Mouse (Mus musculus): Measurements from ENCODE around the gene Mat1a. TPM values are rescaled to one million over a fixed set of nuclear protein-coding genes. Genes with fewer than 3 reads are reported as not detected.

The Mat1a gene
- polyA plus RNA-seq, 1 experiment from 2014 or later = 4.9 TPM

DNA sequence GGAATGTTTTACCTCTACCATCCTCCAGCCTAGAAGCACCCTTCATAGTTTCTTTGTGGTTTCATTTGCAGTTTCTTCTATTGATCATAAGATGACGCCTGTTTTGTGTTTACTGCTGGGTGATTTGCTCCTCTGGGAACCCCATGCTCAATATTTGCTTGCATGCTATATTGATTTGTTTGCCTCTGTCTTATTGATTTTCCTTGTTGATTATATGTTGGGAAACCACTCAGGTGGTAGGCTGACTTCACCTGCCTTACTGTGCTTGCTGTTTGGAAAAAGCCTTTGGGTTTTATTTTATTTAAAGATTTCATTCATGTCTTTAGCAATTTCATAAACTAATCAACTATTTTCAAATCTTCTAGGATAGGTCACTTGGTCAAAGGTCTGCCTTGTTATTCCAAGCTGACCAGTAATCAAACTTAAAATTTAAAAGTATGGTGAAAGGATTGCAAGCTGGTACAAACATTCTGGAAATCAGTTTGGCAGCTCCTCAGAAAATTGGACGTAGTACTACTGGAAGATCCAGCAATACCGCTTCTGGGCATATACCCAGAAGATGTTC, 8.5 kb upstream of the Mat1a start:
- DNase-seq = no peak
- 59% methylated on average over 3 of the region's 3 CpGs for WGBS (ENCODE audit: insufficient replicate concordance)
- Histone ChIP-seq H3K4me1 (replicated peaks) (no peaks in the 10 kb centered on the region), H3K36me3 (no peaks in the 10 kb centered on the region), H3K4me3 (replicated peaks) (no peak overlapping the region), H3K27ac (no peak overlapping the region), H3K9ac (no peak overlapping the region), H3K4me2 (no peak overlapping the region), H3K27me3 (no peaks in the 10 kb centered on the region), H3K9me3 (replicated peaks) (no peaks in the 10 kb centered on the region)
- ATAC-seq (ENCODE audit: low read depth) = no peak

DNA sequence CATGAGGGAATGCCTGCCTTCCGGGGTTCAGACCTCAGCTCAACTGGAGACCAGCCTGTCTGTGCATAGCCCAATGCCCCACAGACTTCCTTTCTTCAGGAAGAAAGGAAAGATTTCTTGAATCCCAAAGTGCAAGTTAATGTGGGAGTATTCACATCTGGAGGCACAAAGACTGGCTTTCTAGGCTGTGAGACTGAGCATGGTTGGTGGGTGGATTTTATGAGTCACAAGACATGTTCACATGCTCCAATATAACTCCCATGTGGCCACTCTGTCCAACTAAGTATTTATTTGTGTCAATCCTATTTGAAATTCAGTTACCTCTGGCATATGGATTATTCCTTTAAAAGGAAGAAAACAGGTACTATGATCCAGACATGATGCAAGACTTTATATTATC, 6.1 kb upstream of the Mat1a start:
- DNase-seq (no peak), ATAC-seq (ENCODE audit: low read depth) (no peak)
- Histone ChIP-seq H3K9me3 (replicated peaks) (no peaks in the 10 kb centered on the region), H3K27me3 (no peaks in the 10 kb centered on the region), H3K36me3 (no peaks in the 10 kb centered on the region), H3K4me2 (no peak overlapping the region), H3K4me3 (replicated peaks) (no peak overlapping the region), H3K4me1 (replicated peaks) (no peaks in the 10 kb centered on the region), H3K9ac (no peak overlapping the region), H3K27ac (no peak overlapping the region)
- WGBS (ENCODE audit: insufficient replicate concordance) = 62% methylated on average over 1 of the region's 1 CpGs

DNA sequence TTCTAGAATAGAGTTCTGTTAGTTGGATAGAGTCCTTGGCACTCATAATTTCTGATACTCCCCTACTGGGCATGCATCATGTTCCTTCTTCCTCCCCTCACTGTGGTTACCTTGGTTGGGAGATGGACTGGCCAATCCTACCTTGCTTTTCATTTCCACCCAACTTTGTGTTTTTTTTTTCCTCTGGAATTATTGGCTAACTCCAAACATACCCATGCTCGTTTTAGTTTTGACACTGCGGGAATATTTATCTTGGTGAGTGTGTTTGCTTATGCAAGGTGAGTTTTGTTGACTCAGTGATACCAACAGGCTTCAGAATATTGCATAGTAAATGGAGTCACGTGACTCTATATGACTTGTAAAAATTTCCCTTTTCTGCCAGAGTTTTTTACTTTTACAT, 4.1 kb upstream of the Mat1a start:
- 53% methylated on average over 3 of the region's 3 CpGs for WGBS (ENCODE audit: insufficient replicate concordance)
- ATAC-seq (ENCODE audit: low read depth) (no peak), DNase-seq (no peak)
- Histone ChIP-seq H3K27me3 (no peaks in the 10 kb centered on the region), H3K27ac (no peak overlapping the region), H3K4me2 (no peak overlapping the region), H3K4me3 (replicated peaks) (no peak overlapping the region), H3K4me1 (replicated peaks) (no peaks in the 10 kb centered on the region), H3K9ac (no peak overlapping the region), H3K9me3 (replicated peaks) (no peaks in the 10 kb centered on the region), H3K36me3 (no peaks in the 10 kb centered on the region)

DNA sequence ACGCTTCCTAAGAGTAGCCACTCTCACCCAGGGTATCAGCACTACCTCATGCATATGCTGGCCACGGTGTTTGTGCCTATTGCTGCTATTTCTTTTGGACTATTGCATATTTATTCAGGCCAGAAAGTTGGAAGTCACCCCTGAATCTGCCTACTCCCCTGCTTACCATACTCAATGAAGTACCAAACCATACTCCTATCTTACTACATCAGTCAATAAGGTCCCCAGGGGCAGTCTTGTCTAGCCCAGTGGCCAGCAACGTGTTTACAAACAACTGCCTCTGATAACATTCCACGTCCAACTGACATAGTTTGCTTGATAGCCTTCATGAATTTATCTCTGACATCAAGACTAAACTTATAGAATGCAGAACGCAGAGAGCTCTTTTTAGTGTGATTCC, 3.6 kb upstream of the Mat1a start:
- Histone ChIP-seq H3K27me3 (no peaks in the 10 kb centered on the region), H3K4me3 (replicated peaks) (no peak overlapping the region), H3K4me1 (replicated peaks) (no peaks in the 10 kb centered on the region), H3K27ac (no peak overlapping the region), H3K4me2 (no peak overlapping the region), H3K9me3 (replicated peaks) (no peaks in the 10 kb centered on the region), H3K9ac (no peak overlapping the region), H3K36me3 (no peaks in the 10 kb centered on the region)
- ATAC-seq (ENCODE audit: low read depth) = no peak
- DNase-seq = no peak
- 54% methylated on average over 5 of the region's 5 CpGs for WGBS (ENCODE audit: insufficient replicate concordance)

DNA sequence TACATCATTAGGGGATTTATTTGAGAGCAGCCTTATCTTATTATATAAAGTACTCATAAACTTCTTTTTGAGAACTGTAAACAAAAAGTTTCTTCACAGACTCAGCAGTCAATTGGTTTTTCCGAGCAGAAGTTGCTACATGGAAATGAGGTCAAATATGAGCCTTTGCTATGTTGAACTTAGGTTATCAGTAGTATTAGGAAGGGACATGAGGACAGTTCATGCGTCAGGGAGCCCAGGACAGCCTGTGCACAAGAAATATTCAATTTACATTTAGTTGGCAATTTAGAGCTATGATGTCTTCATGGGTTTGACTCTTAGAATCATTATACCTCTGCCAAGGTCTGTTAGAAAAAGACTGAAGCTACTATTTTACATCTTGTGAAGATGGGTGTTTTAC, 2.6 kb upstream of the Mat1a start:
- 56% methylated on average over 2 of the region's 2 CpGs for WGBS (ENCODE audit: insufficient replicate concordance)

DNA sequence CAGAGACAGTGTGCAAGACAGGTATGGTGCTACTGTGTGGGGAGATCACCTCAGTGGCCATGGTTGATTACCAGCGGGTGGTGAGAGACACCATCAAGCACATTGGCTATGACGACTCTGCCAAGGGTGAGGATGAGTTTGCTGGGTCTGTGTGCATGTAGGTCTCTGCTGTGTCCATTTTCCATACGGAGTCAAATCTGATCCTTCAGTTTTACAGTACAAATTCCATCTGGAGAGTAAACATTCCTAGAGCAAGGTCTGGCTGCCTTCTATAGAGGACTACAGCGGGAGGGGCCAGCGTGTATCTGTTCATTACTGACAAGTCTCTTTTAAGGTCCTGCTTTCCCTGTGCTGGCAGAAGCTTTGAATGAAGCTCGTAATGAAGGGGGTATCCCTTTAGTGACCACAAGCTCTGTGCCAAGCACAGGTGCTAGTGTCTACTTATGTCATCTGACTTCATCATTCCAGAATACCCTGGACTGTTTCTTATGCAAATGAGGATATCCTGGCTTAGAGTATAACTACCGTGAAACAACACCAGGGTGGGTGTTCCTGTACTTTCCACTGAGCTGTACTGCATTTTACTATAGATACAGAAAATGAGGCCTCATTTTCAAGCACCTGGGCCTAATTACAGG, 6.3 kb downstream of the Mat1a start:
- H3K4me3 ChIP-seq (replicated peaks) = no peak overlapping the region
- no peak for ATAC-seq (ENCODE audit: low read depth)
- 63% methylated on average over 7 of the region's 7 CpGs for WGBS (ENCODE audit: insufficient replicate concordance)

More for the DNA sequence above, 2.6 kb upstream of the Mat1a start:
- H3K27me3 ChIP-seq = no peaks in the 10 kb centered on the region
- no peak overlapping the region for H3K27ac ChIP-seq
- ATAC-seq (ENCODE audit: low read depth) = no peak
- H3K9me3 ChIP-seq (replicated peaks) = no peaks in the 10 kb centered on the region
- no peaks in the 10 kb centered on the region for H3K36me3 ChIP-seq
- no peak overlapping the region for H3K9ac ChIP-seq
- no peaks in the 10 kb centered on the region for H3K4me1 ChIP-seq (replicated peaks)
- DNase-seq = no peak
- no peak overlapping the region for H3K4me2 ChIP-seq
- no peak overlapping the region for H3K4me3 ChIP-seq (replicated peaks)

DNA sequence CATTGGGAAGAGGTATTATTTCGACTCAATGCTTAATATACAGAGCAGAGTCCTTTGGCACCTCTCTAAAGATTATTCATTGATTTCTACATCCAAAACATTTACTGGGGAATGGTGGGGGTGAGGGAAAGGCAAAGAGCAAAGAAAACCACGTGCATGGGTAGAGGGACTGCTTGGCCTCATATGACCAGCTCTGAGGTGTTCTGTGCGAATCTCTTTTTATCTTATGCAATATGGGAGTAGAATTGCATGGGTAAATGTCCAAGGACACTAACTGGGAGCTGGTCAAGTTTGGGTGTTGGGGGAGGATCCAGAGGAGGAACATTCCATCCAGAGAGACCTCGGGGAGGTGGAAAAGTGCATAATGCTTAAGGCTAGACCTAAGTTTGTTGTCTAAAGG, 8.1 kb downstream of the Mat1a start:
- H3K4me2 ChIP-seq = no peak overlapping the region

More for the DNA sequence above, 6.3 kb downstream of the Mat1a start:
- Histone ChIP-seq H3K9ac (no peak overlapping the region), H3K4me2 (no peak overlapping the region), H3K36me3 (no peaks in the 10 kb centered on the region), H3K9me3 (replicated peaks) (no peaks in the 10 kb centered on the region), H3K4me1 (replicated peaks) (no peaks in the 10 kb centered on the region), H3K27me3 (no peaks in the 10 kb centered on the region), H3K27ac (no peak overlapping the region)
- DNase-seq = no peak

DNA sequence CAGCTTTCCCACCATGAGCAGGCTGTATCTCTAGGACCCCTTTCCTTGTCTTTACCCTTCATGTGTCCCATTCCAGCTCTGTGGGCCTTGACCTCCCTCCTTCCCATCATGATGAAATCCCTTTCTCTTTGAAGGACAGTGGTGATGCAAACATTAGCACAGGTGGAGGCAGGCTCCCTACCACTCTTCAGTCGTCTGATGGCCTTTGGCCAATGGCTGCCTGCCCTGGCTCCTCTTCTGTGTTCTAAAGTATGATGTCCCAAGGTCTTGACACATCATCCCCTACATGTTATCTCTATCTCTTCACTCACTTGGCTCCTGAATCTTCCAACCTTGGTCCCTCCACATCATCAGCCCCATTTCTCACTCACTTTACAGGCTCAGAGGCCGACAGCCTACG, 11.4 kb downstream of the Mat1a start:
- DNase-seq (no peak), ATAC-seq (ENCODE audit: low read depth) (no peak)
- no peak overlapping the region for H3K4me3 ChIP-seq (replicated peaks)

More for the DNA sequence above, 8.1 kb downstream of the Mat1a start:
- no peak overlapping the region for H3K4me3 ChIP-seq (replicated peaks)
- ATAC-seq (ENCODE audit: low read depth) = no peak
- DNase-seq = no peak
- no peaks in the 10 kb centered on the region for H3K27me3 ChIP-seq
- 43% methylated on average over 4 of the region's 4 CpGs for WGBS (ENCODE audit: insufficient replicate concordance)
- H3K9ac ChIP-seq = no peak overlapping the region
- no peak overlapping the region for H3K27ac ChIP-seq
- H3K9me3 ChIP-seq (replicated peaks) = no peaks in the 10 kb centered on the region
- H3K36me3 ChIP-seq = no peaks in the 10 kb centered on the region
- no peaks in the 10 kb centered on the region for H3K4me1 ChIP-seq (replicated peaks)

DNA sequence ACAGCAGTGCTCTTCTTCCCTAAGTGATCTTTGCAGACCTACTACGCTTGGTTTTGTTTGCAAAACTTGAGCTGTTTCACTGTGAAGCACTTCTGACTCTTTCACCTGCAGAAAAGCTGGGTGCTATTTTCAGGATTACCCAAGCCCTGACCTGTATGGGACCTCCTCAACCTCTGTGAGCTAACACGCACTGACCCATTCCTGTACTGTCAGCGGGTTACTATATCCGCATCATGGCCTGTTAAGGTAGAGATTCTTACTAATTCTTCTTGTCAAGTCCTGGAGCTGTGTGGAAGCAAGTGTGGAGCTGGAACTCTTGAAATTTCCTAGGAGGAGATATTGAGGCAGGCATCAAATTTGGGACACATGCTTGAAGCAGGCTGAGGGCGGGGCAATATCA, 19.8 kb downstream of the Mat1a start:
- WGBS (ENCODE audit: insufficient replicate concordance) = 65% methylated on average over 5 of the region's 5 CpGs
- H3K27me3 ChIP-seq = no peaks in the 10 kb centered on the region
- no peak for ATAC-seq (ENCODE audit: low read depth)
- H3K27ac ChIP-seq = no peak overlapping the region
- no peaks in the 10 kb centered on the region for H3K4me1 ChIP-seq (replicated peaks)
- no peak for DNase-seq
- no peak overlapping the region for H3K9ac ChIP-seq
- H3K36me3 ChIP-seq = no peaks in the 10 kb centered on the region
- no peak overlapping the region for H3K4me3 ChIP-seq (replicated peaks)
- H3K9me3 ChIP-seq (replicated peaks) = no peaks in the 10 kb centered on the region
- no peak overlapping the region for H3K4me2 ChIP-seq

More for the DNA sequence above, 11.4 kb downstream of the Mat1a start:
- 62% methylated on average over 3 of the region's 3 CpGs for WGBS (ENCODE audit: insufficient replicate concordance)
- Histone ChIP-seq H3K9me3 (replicated peaks) (no peaks in the 10 kb centered on the region), H3K9ac (no peak overlapping the region), H3K4me2 (no peak overlapping the region), H3K4me1 (replicated peaks) (no peaks in the 10 kb centered on the region), H3K27ac (no peak overlapping the region), H3K36me3 (no peaks in the 10 kb centered on the region), H3K27me3 (no peaks in the 10 kb centered on the region)

DNA sequence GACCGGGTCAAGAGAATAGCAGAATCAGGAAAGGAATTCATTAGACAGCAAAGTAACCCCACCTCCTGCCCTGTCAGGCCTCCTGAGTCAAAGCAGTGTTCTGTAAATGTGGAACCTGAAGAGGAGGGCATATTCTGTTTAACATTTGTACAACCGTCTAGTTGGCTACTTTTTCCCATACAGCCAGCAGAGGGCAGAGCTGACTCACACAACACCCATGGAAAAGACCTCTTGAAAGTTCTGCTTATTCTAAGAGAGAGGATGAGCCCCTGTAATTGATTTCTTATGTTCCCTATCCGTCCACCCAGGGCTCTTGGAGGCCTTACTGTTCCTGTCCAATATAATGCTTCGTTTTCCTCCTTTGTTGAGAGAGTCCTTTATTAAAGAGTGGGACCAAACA, 23.2 kb downstream of the Mat1a start:
- no peaks in the 10 kb centered on the region for H3K9me3 ChIP-seq (replicated peaks)
- H3K4me2 ChIP-seq = no peak overlapping the region
- no peak overlapping the region for H3K27ac ChIP-seq
- ATAC-seq (ENCODE audit: low read depth) (no peak), DNase-seq (no peak)
- H3K9ac ChIP-seq = no peak overlapping the region
- WGBS (ENCODE audit: insufficient replicate concordance) = 11% methylated on average over 4 of the region's 4 CpGs
- no peak overlapping the region for H3K4me3 ChIP-seq (replicated peaks)
- no peaks in the 10 kb centered on the region for H3K27me3 ChIP-seq
- H3K4me1 ChIP-seq (replicated peaks) = no peaks in the 10 kb centered on the region
- H3K36me3 ChIP-seq = no peaks in the 10 kb centered on the region

DNA sequence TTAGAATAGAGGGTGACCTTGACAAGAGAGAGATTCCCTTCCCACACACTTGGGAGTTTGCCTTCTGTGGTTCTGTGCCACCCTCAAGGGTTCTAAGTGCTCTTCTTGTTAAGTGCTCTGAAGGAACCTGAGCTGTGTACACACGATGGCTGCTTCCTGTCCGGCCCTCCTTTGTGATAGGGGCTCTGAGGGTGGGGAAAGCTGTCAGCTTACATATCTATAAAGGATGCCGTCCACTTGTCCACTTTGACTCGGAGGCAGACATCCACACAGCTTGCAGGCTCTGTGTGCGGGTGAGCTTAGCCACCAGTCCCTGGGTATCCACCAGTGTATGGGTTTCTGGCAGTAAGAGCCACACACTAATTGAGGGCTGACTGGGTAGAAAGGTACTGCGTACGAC, 26.7 kb downstream of the Mat1a start, which contains the start of gene Sftpa1:
Gene Sftpa1, plus strand, starts transcription at position 243 of the 400 bp plus-strand sequence.
- no peak within 1 kb of the TSS for H3K27ac ChIP-seq
- WGBS (ENCODE audit: insufficient replicate concordance) = 60% methylated on average over 7 of the region's 7 CpGs
- ATAC-seq (ENCODE audit: low read depth) = no peak
- no peaks in the 10 kb centered on the region for H3K4me1 ChIP-seq (replicated peaks)
- H3K36me3 ChIP-seq = no peaks in the 10 kb centered on the region
- H3K27me3 ChIP-seq = no peaks in the 10 kb centered on the region
- no peak within 1 kb of the TSS for H3K4me3 ChIP-seq (replicated peaks)
- no peaks in the 10 kb centered on the region for H3K9me3 ChIP-seq (replicated peaks)
- no peak for DNase-seq
- H3K9ac ChIP-seq = no peak within 1 kb of the TSS
- no peak within 1 kb of the TSS for H3K4me2 ChIP-seq

DNA sequence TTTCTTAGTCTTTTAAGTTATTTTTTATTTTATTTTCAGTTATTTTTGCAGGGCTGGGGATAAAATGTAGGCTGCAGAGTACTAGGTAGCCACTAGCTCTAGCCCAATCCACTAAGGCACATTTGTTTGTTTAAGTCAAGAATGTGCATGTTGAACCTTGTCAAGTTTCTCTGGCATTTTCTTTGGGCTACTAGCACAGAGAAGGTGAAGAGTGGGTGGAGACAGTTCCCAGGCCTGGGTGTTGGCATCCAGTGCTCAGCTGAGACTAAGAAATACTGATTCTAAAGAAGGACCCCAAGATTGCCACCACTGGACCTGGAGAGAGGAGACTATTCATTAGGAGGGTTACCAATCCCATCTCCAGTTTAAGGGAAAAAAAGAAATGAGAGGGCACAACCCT, 32.2 kb downstream of the Mat1a start:
- ATAC-seq (ENCODE audit: low read depth) = no peak
- H3K36me3 ChIP-seq = no peaks in the 10 kb centered on the region
- DNase-seq = no peak
- H3K4me3 ChIP-seq (replicated peaks) = no peak overlapping the region
- H3K4me1 ChIP-seq (replicated peaks) = no peaks in the 10 kb centered on the region
- no peaks in the 10 kb centered on the region for H3K9me3 ChIP-seq (replicated peaks)
- no peak overlapping the region for H3K9ac ChIP-seq
- H3K27me3 ChIP-seq = no peaks in the 10 kb centered on the region
- no peak overlapping the region for H3K4me2 ChIP-seq
- no peak overlapping the region for H3K27ac ChIP-seq
